Mouse (Mus musculus) ES-Bruce4 (cell line): ENCODE measurements around the gene Ago1.

Source experiments
- CTCF ChIP-seq: IDR thresholded peaks from one replicate; pipeline ENCODE4 v1.8.1; 2011; ENCODE audit warnings: low read depth, low read length
- EP300 ChIP-seq: IDR thresholded peaks from 2 replicates; pipeline ENCODE4 v1.6.1; 2011; ENCODE audit warnings: low read depth, low read length; ENCODE audit not compliant: insufficient read depth
- POLR2A ChIP-seq: IDR thresholded peaks from one replicate; pipeline ENCODE4 v1.8.1; 2011; ENCODE audit warnings: low read length; ENCODE audit not compliant: insufficient read depth

DNA sequence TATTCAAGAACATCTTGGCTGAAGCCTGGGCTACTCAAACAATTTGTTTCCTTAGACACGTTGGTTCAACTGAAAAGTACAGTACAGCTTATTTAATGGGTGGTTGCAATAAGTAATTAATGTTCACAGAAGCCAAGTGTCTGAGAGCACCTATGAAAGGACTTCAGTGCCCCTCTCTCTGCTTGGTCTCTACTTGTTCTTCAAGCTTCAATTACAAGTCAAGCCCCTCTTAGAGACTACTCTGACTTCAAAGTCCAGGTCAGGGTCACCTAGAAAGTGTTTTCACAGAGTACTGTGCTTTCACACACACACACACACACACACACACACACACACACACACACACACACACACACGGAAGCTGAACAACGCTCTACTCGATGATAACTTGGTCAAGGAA, 25.0 kb upstream of the Ago1 start:
- TF ChIP-seq EP300 (no peak), CTCF (no peak), POLR2A (no peak)
